Mouse (Mus musculus) right cerebral cortex, postnatal 36 days (tissue): Measurements from ENCODE around the gene Col9a3.

Experiments
- DNase-seq, 2 experiments: peaks; one replicate each; pipeline ENCODE4 v3.0.0; 2022; ENCODE audit warnings: low spot score in 2 of 2, mixed read lengths in 1 of 2

Col9a3 gene

DNA sequence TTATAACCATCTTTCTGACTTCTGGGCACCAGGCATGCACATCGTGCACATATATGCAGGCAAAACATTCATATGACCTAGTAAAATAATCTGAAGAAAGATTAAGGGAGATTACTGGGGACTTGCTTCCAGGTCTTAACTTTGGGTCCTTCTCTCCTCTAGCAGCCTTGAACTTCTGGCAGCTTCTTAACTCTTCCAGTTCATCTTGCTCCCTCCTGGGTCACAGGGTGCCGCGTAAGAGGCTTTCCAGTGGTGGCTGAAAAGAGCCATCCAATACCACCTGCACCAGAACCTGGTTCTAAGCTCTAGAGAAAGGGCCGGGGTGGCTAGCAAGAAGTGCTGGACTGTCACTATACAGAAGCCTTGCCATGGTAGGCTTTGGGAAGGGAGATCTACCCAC, at the start of gene Col9a3:
Gene Col9a3, plus strand, starts transcription at position 301 of the 400 bp plus-strand sequence.
- no peak for DNase-seq

- no peak for DNase-seq
These were observed 45.2 kb upstream of the Col9a3 start for GRCm38 (mm10) chr2:180552340-180552739.

DNA sequence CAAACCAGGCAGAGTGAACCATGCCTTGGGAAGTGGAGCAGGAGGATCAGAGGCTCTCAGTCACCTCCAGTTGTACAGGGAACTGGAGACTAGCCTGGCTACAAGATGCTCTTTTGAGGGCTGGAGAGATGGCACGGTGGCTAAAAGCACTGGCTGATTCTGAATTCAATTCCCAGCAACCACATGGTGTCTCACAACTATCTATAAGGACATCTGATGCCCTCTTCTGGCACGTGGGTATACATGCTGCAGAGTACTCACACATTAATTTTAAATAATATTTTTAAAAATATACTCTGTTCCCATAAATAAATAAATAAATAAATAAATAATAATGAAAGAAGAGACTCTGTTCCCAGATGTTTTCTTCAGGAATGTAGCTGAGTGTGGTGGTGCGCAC, 42.4 kb upstream of the Col9a3 start:
- DNase-seq, result no peak

DNA sequence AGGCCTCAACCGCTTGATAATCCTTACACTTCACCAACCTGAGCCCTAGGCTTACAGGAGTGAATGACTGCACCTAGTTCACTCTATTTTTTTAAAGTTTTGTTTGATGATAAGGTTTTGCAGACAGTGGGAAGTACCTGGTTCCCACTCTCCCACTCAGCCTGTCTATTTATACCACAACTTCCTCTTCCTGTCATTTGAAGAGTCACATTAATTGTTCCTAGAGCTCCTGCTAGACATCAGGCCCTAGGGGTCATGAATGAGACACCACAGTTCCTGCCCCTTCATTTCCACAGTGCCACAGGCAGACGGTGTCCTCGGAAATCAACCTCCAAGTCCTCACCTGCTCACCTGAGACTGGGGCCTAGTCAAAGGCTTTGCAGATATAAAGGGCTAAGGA, 41.1 kb upstream of the Col9a3 start:
- no peak for DNase-seq

DNA sequence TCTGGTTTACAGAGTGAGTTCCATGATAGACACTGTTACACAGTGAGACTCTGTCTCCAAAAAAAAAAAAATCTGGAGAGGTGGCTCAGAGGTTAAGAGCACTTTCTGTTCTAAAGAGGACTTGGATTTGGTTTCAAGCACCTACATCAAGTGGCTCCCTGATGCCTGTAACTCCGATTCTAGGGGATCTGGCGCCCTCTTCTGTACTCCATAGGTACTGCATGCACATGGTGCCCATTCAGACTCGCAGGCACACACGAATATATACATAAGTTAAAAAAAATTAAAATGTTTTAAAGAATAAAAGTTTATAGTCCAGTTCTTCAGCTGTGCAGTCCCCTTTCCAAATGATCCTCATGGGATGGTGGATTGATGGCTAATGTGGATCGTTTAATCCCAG, 37.3 kb upstream of the Col9a3 start:
- no peak for DNase-seq

DNA sequence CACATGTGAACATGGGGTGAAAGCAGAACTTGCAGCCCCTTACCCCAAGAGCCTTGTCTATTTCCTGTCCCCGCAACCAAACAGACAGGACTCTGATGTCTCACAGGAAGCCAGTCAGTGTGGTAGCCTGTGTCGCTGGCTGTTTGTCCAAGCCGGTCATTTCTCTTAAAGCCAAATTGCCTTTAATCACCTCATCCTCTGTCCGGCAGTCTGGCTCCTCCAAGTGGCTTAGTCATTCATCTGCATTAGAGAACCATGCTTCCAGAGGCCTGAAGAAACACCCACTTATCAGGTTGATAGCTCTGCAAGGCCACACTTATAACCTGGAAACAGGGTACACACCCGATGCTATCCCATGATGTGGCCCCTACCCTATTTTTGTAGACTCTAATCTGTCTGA, 35.4 kb upstream of the Col9a3 start:
- DNase-seq, result no peak

DNA sequence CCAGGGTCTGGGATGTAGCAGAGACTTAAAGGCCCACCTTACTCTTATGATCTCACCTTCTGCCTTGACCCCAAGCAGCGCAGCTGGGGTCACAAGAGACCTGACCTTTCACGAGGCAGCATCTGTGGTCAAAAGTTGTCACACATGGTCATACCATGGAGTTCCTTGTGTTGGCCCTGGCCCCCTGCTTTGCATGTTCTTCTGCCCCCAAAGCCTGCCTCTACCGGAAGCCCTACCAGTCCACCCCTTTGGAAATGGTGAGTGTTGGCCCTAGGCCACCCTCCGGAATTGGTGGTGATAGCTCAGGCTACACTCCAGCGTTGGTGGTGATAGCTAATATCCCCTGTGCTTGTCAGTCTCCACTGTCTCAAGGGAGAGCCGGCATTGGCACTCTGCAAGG, 34.3 kb upstream of the Col9a3 start:
- no peak for DNase-seq

- no peak for DNase-seq
These were observed 33.7 kb upstream of the Col9a3 start for GRCm38 (mm10) chr2:180563841-180564240.

GRCm38 (mm10) chr2:180566240-180566913, 31.2 kb upstream of the Col9a3 start:
- DNase-seq, result no peak

GRCm38 (mm10) chr2:180569028-180569643, 28.5 kb upstream of the Col9a3 start:
- DNase-seq, result no peak

GRCm38 (mm10) chr2:180576482-180576881, 21.1 kb upstream of the Col9a3 start:
- DNase-seq, result no peak

DNA sequence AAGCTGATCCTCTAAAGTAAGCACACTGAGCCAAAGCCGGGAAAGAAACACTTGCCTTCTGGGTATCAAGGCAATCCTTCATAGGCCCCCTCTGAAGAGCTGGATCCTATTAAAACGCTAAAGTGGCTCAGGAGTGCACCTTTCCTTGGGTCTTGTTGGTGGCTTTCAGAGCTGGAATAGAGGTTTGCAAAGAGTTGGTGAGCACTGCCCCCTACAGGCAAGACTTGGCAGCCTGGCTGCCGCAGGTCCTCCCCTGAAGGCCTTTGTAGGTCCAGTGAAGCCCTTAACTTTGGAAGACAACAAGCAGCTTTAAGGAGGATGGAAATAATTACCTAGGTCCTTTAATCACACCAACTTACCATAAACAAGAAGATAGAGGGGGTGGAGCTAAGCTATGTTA, 18.9 kb upstream of the Col9a3 start:
- peak in 1 of 2 experiments; percentile 34 for DNase-seq

DNA sequence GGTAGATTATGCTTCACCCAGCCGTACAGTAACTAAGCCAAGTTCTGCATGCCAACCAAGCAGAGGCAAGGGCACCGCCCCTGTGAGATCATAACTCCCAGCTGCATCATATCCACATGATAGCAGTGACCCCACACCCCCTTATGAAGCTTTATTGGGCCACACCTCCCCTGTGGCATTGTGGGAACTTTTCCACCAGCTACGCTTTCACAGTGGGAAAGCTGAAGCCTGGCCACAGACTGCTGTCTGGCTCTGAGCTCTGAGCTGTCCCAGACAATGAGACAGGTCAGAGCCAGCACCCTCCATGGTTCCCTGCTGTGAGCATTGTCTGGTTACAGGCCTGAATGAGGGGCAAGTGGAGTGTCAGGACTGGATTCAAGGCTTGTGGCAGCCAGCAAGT, 16.6 kb upstream of the Col9a3 start, which contains the start of gene Mrgbp:
Gene Mrgbp, plus strand, starts transcription at position 303 of the 400 bp plus-strand sequence.
- DNase-seq, result no peak

DNA sequence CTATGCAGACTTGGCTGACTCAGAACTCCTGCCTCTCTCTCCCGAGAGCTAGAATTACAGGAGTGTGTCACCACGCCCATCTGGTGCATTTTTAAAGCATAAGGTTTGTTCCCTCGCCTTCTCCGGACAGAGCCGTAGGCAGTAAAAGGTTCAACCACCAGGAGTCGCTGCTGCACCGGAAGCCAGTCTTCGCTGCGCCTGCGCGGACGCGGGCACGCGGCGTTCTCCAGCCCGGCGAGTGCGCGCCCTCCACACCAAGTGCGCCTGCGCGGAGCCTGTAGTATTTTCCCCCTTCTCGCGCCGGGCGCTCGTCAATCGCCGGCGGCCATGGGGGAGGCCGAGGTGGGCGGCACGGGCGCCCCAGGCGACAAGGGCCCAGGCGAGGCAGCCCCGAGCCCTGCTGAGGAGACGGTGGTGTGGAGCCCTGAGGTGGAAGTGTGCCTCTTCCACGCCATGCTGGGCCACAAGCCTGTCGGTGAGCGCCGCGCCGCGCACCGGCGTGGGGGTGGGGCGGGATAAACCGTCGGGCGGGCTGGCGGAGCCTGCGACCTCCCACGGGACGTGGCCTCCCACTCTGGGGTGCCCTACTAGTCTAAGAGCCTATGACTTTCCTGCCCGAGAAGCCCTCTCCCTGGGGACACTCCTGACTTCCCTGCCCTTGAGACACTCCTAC, 15.0 kb upstream of the Col9a3 start:
- peak; percentile 92 to 93 for DNase-seq

DNA sequence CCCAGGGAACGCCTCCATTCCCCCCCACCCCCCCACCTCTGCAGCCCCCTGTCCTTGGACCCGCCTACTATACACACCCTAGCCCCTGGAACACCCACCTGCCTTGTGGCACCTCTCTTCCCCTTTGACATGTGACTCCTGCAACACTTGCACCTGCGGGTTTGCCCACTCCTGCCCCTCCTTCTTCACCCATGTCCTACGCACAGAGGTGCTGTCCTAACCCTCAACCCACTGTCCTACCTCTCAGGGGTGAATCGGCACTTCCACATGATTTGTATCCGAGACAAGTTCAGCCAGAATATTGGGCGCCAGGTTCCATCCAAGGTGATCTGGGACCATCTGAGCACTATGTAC, 14.5 kb upstream of the Col9a3 start:
- DNase-seq, result no peak

GRCm38 (mm10) chr2:180588736-180589122, 8.9 kb upstream of the Col9a3 start:
- DNase-seq, result no peak

GRCm38 (mm10) chr2:180589123-180589831, 8.3 kb upstream of the Col9a3 start, which contains the start of gene Ogfr:
Ogfr (plus strand) TSS chr2:180589245.
- DNase-seq, result peak; percentile 70 to 75

DNA sequence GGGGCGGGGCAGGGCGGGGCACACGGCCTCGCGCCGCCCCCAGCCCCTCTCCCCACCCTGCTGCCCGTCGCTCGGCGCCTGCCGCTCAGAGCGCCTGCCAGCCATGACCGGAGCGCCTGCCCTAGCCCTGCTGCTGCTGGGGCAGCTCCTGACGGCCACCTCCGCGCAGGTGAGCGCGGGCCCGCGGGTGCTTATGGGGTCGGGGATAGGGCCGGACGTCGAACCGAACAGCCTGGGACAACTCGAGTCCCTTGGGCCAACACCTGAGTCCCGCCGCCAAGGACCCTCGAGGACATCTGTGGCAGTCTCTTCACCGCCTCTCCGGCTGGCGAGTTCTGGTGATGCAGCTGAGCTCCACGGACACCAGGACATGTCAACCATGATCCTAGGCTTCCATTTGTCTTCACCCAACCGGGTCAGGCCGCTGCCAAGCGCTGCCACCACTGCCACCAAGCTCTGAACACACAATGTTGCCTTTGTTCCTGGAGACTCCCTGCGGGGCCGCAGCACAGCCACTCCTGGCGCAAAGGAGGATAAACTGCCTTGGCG, 641 bp downstream of the Col9a3 start:
- DNase-seq, result no peak

DNA sequence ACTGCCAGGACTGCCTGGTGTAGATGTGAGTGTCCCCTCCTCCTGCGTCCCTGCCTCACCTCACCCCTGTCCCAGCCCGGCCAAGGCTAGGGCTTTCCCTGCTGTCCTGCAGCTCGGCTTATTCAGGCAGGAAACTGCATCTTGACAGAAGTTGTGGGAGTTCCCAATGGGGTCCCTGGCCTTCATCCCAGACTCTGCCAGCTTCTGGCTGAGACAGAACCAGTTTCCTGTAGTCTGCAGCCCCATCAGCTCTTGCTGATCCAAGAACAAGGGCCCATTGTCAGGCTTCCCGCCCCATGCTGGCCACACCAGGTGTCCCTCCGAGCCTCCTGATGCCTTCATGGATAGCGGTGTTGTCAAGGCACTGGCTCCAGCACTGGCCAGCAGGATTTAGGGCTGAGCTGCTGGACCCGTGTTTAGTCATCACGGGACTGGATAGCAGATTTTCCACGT, 3.0 kb downstream of the Col9a3 start:
- DNase-seq, result no peak

DNA sequence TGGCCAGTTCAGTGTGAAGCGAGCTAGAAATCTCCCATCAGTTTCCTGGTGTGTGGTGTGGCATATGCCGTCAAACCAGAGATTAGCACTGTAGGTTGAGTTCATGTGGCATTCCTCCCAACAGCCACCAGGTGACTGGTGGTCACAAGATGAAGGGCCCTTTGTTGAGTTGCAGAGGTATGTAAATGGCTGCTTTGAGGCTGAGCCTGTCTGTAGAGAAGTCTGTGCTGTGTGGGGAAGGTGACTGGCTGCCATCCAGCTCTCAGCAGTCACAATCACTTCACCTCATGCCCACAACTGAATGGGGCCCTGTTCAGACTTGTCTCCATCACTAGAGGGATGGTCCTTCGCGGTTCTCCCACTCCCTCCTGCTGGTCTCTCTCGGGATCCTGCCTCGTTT, 7.2 kb downstream of the Col9a3 start:
- DNase-seq, result no peak

DNA sequence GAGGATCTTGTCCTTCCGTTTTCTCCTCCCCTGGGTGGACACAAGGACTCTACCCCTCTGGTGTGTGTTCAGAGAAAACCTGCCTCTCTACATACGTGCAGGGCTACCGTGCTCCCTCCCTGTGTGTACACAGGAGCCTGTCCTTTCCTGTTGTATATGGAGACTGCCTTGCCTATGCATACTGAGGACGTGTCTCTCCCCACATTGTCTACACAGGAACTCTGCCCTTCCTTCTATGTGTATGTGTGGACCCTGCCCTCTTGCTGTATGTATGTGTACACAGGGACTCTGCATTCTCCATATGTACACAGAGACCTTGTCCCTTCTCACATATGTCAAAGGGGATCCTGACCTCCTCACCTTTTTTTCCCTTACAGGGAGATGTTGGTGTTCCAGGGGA, 12.7 kb downstream of the Col9a3 start:
- DNase-seq, result no peak

DNA sequence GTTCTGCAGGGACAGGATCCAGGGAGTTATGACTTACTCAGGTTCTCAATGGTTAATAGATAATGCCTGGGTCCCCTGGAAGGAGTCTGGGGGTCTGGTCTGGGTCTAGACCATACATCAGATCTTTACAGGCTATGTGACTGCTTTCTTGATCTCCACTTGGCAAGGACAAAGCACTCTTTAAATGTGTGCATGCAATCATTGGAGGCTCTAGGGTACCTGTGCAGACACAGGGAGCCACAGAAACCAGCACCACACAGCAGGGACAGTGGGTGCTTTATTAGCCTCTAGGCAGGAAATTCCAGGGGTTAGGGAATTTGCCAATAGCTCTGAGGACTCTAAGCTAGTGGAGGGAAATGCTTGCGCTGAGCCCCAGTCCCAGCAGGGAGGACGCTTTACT, 14.3 kb downstream of the Col9a3 start:
- no peak for DNase-seq
